Mouse (Mus musculus): ENCODE measurements around the gene Zfp207.

DNA sequence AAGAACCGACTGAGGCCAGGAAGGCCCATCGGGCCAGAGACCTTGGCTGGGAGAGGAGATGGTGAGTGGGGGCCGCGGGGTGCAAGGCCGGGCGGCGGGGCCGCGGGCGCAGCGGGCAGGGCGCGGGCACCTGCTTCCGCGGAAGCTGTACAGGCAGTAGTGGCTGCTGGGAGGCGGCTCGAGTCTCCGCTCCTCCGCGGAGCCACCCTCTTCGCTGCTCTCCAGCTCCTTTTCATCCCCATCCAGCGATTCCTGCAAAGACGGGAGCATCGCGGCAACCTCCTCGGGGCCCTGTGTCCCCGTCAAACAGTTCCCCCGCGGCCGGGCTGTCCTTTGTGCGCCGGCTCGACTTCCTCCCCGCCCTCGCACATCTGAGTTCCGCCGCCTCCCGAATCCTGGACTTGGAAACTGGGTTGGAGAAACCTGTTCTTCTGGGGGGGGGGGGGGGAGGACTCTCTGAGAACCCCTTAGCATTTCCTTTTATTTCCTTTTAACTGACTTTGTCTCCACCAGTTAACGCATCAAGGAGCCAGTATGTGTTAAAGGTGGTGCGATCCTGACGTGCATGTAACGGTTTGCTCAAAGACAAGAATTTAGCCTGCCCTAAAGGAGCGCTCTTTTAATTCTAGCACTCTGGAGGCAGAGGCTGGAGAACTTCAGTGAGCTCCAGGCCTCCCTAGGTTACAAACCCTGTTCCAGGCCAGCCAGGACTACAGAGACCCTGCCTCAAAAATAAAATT, 5.2 kb upstream of the Zfp207 start, which contains the start of gene 5730455P16Rik:
- no peak for TF ChIP-seq CTCF (conservative IDR thresholded peaks at IDR 0.05; ENCODE audit: low read length)
- no peak for TF ChIP-seq NANOG (IDR thresholded peaks at IDR 0.05; ENCODE audit: borderline replicate concordance, low read length)
